Mouse (Mus musculus) stomach, postnatal 0 days (tissue): Measurements from ENCODE around the gene Uso1. TPM values are rescaled to one million over a fixed set of nuclear protein-coding genes. Genes with fewer than 3 reads are reported as not detected.

Experiments
- ATAC-seq: fragments of 200-750 bp; cut with Nextera tagmentation; 2 replicates; pipeline ENCODE4 v1.8.0; 2017; ENCODE audit not compliant: low FRiP score, low TSS enrichment
- DNase-seq: peaks from one replicate; pipeline ENCODE4 v3.0.0-alpha.2; 2016; ENCODE audit warnings: low spot score
- H3K27ac ChIP-seq: fragments of 300-500 bp; sonication (generic); replicated peaks from 2 replicates; pipeline ENCODE4 v1.5.1; 2014; ENCODE audit warnings: mild to moderate bottlenecking, control low read depth
- H3K27me3 ChIP-seq: fragments of 300-500 bp; sonication (generic); 2 replicates; pipeline ENCODE4 v1.6.1; 2014; ENCODE audit warnings: low read length; ENCODE audit not compliant: control insufficient read depth, insufficient read depth
- H3K36me3 ChIP-seq: fragments of 300-500 bp; sonication (generic); 2 replicates; pipeline ENCODE4 v1.6.1; 2014; ENCODE audit warnings: low read length, mixed read lengths; ENCODE audit not compliant: control insufficient read depth, insufficient read depth
- H3K4me1 ChIP-seq: fragments of 300-500 bp; sonication (generic); replicated peaks from 2 replicates; pipeline ENCODE4 v1.6.1; 2014; ENCODE audit warnings: antibody characterized with exemption; ENCODE audit not compliant: control insufficient read depth, insufficient read depth
- H3K4me2 ChIP-seq: fragments of 300-500 bp; sonication (generic); replicated peaks from 2 replicates; pipeline ENCODE4 v1.6.1; 2014; ENCODE audit warnings: low read depth, mild to moderate bottlenecking, control low read depth, moderate library complexity
- H3K4me3 ChIP-seq: fragments of 300-500 bp; sonication (generic); 2 replicates; pipeline ENCODE4 v1.5.1; 2014; ENCODE audit warnings: low read depth, low read length, control low read depth
- H3K9ac ChIP-seq: fragments of 300-500 bp; sonication (generic); 2 replicates; pipeline ENCODE4 v1.6.1; 2014; ENCODE audit warnings: mild to moderate bottlenecking, low read length, control low read depth, mixed read lengths
- H3K9me3 ChIP-seq: fragments of 300-500 bp; sonication (generic); 2 replicates; pipeline ENCODE4 v1.6.1; 2016; ENCODE audit warnings: low read length; ENCODE audit not compliant: control insufficient read depth
- CTCF ChIP-seq: IDR thresholded peaks from 2 replicates; pipeline ENCODE4 v1.5.1; 2016; ENCODE audit warnings: antibody characterized with exemption, low read depth, mild to moderate bottlenecking, moderate library complexity
- EP300 ChIP-seq: optimal IDR thresholded peaks from 2 replicates; pipeline ENCODE3; 2016; ENCODE audit warnings: antibody characterized with exemption
- WGBS: fragments of 180-500 bp; shearing (Covaris S2); extraction: QIAGEN DNeasy Blood & Tissue Kit; methylation state at CpG from one replicate; pipeline ENCODE4 v1.1.7; 2014; 5-methylcytosine and 5-hydroxymethylcytosine counted together
- polyA plus RNA-seq: library from polyadenylated mRNA; unstranded; fragments of >200 nt; fragmentation: Nextera tagmentation; extraction: Ambion mirVana; gene quantifications from 2 replicates; pipeline ENCODE4 v1.2.1, GENCODE M21; 2015

Gene Uso1
- polyA plus RNA-seq, 1 experiment from 2014 or later: 36.6 TPM

GRCm38 (mm10) chr5:92148248-92148647, 10.5 kb downstream of the Uso1 start:
- no peak overlapping the region for H3K4me2 ChIP-seq
- 86% methylated on average over 3 of the region's 3 CpGs for WGBS
- H3K9me3 ChIP-seq: no peaks in the 10 kb centered on the region
- no peaks in the 10 kb centered on the region for H3K4me1 ChIP-seq
- TF ChIP-seq CTCF: no peak
- no peak for TF ChIP-seq EP300
- no peak overlapping the region for H3K9ac ChIP-seq
- ATAC-seq (no peak), DNase-seq (no peak)
- no peaks in the 10 kb centered on the region for H3K27me3 ChIP-seq
- no peak overlapping the region for H3K27ac ChIP-seq
- H3K4me3 ChIP-seq: no peak overlapping the region
- H3K36me3 ChIP-seq: no peaks in the 10 kb centered on the region

GRCm38 (mm10) chr5:92149330-92149982, 11.7 kb downstream of the Uso1 start:
- H3K4me3 ChIP-seq: no peak overlapping the region
- ATAC-seq: no peak
- H3K36me3 ChIP-seq: no peaks in the 10 kb centered on the region
- TF ChIP-seq EP300 (no peak), CTCF (no peak)
- no peak overlapping the region for H3K9ac ChIP-seq
- no peaks in the 10 kb centered on the region for H3K9me3 ChIP-seq
- H3K27ac ChIP-seq: no peak overlapping the region
- no peaks in the 10 kb centered on the region for H3K27me3 ChIP-seq
- DNase-seq: no peak
- no peaks in the 10 kb centered on the region for H3K4me1 ChIP-seq
- WGBS: 84% methylated on average over 5 of the region's 5 CpGs
- no peak overlapping the region for H3K4me2 ChIP-seq

- Histone ChIP-seq H3K9me3 (no peaks in the 10 kb centered on the region), H3K36me3 (0 out of 2 replicates have a peak, but pooled peaks cover 2% of the 10 kb centered on the region), H3K9ac (no peak overlapping the region), H3K4me2 (no peak overlapping the region), H3K27ac (no peak overlapping the region), H3K4me3 (no peak overlapping the region), H3K4me1 (no peaks in the 10 kb centered on the region), H3K27me3 (no peaks in the 10 kb centered on the region)
- 86% methylated on average over 3 of the region's 3 CpGs for WGBS
- TF ChIP-seq EP300: no peak
- no peak for TF ChIP-seq CTCF
- no peak for DNase-seq
- no peak for ATAC-seq
These were observed 17.1 kb downstream of the Uso1 start for GRCm38 (mm10) chr5:92154861-92155260.

- TF ChIP-seq CTCF (no peak), EP300 (no peak)
- WGBS: 76% methylated on average over 6 of the region's 6 CpGs
- no peaks in the 10 kb centered on the region for H3K27me3 ChIP-seq
These were observed 28.2 kb downstream of the Uso1 start for GRCm38 (mm10) chr5:92165976-92166375.

GRCm38 (mm10) chr5:92183071-92183830, 45.5 kb downstream of the Uso1 start:
- no peaks in the 10 kb centered on the region for H3K4me1 ChIP-seq
- TF ChIP-seq CTCF (no peak), EP300 (no peak)
- peaks cover 29% of the 10 kb centered on the region for H3K36me3 ChIP-seq
- no peak overlapping the region for H3K4me2 ChIP-seq
- no peak for ATAC-seq
- WGBS: 70% methylated on average over 8 of the region's 8 CpGs
- no peak overlapping the region for H3K9ac ChIP-seq
- H3K27me3 ChIP-seq: no peaks in the 10 kb centered on the region
- no peak for DNase-seq
- no peak overlapping the region for H3K27ac ChIP-seq
- H3K9me3 ChIP-seq: no peaks in the 10 kb centered on the region
- H3K4me3 ChIP-seq: no peak overlapping the region

More at GRCm38 (mm10) chr5:92165976-92166375, 28.2 kb downstream of the Uso1 start:
- no peak overlapping the region for H3K9ac ChIP-seq
- H3K4me2 ChIP-seq: no peak overlapping the region
- no peak overlapping the region for H3K27ac ChIP-seq
- H3K4me1 ChIP-seq: no peaks in the 10 kb centered on the region
- no peak overlapping the region for H3K4me3 ChIP-seq
- H3K9me3 ChIP-seq: no peaks in the 10 kb centered on the region
- no peak for ATAC-seq
- DNase-seq: no peak
- peaks cover 9% of the 10 kb centered on the region; the same call in 1 of the 2 replicates for H3K36me3 ChIP-seq
